Mouse (Mus musculus): ENCODE results near the gene Gm13694. TPM values are rescaled to one million over a fixed set of nuclear protein-coding genes. Genes with fewer than 3 reads are reported as not detected.
"Not testable (repeated sequence)": the region's sequence is repeated elsewhere in the genome, so short reads cannot be mapped to it uniquely, and the experiment has no call there.

The Gm13694 gene
- not detected in 2 replicates for polyA plus RNA-seq (2012; rRNA removed)

DNA sequence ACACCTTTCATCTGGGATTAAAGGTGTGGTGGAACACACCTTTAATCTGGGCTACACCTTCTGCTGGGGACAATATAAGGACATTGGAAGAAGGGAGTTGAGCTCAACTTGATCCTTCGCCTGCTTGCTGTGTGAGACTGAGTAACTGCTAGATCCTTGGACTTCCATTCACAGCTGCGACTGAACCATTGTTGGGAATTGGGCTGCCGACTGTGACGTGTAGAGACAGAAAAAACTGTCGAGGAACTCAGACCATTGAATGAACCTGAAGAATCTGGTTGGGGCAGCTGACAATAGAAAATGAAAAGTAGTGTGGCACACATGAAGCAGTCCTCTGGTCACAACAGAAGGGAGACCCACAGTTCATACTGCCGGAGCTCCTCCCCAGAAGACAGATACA lies at the start of gene Gm13694:
TSS of gene Gm13694 (plus strand) at position 301 of the 400 bp plus-strand sequence.
- DNase-seq; H3K27ac ChIP-seq (ENCODE audit: insufficient read depth, low read depth, low read length); H3K36me3 ChIP-seq (ENCODE audit: control insufficient read depth, insufficient read depth, low read length); H3K4me3 ChIP-seq (ENCODE audit: insufficient read depth, low read depth, low read length); H3K4me1 ChIP-seq (ENCODE audit: control insufficient read depth, insufficient read depth, low read length); H3K27me3 ChIP-seq (replicated peaks; ENCODE audit: control insufficient read depth, insufficient read depth, low read length): not testable (repeated sequence)
- no CpG with 5 or more reads among the region's 6 CpGs for WGBS

- Histone ChIP-seq H3K36me3 (ENCODE audit: control insufficient read depth, insufficient read depth, low read length) (no peaks in the 10 kb centered on the region), H3K4me1 (ENCODE audit: control insufficient read depth, insufficient read depth, low read length) (no peaks in the 10 kb centered on the region), H3K27me3 (replicated peaks; ENCODE audit: control insufficient read depth, insufficient read depth, low read length) (no peaks in the 10 kb centered on the region), H3K27ac (ENCODE audit: insufficient read depth, low read depth, low read length) (no peak overlapping the region), H3K4me3 (ENCODE audit: insufficient read depth, low read depth, low read length) (no peak overlapping the region)
- WGBS, result 35% methylated on average over 2 of the region's 2 CpGs
- TF ChIP-seq POLR2A (IDR thresholded peaks at IDR 0.05; ENCODE audit: low read depth, low read length), result no peak
- TF ChIP-seq CTCF (conservative IDR thresholded peaks at IDR 0.05; ENCODE audit: insufficient read depth, insufficient read length, low read depth, low read length), result no peak
- no peak for DNase-seq
These were observed 49.1 kb upstream of the Gm13694 start for GRCm38 (mm10) chr2:83929478-83930088.

- under 1% methylated on average over 20 of the region's 20 CpGs for WGBS
- no peak for TF ChIP-seq CTCF (conservative IDR thresholded peaks at IDR 0.05; ENCODE audit: insufficient read depth, insufficient read length, low read depth, low read length)
- H3K27ac ChIP-seq (ENCODE audit: insufficient read depth, low read depth, low read length), result no peak within 1 kb of the TSS
- peak; percentile 66 for DNase-seq
- no peaks in the 10 kb centered on the region for H3K36me3 ChIP-seq (ENCODE audit: control insufficient read depth, insufficient read depth, low read length)
- H3K4me3 ChIP-seq (ENCODE audit: insufficient read depth, low read depth, low read length), result no peak within 1 kb of the TSS
- no peaks in the 10 kb centered on the region for H3K27me3 ChIP-seq (replicated peaks; ENCODE audit: control insufficient read depth, insufficient read depth, low read length)
- no peaks in the 10 kb centered on the region for H3K4me1 ChIP-seq (ENCODE audit: control insufficient read depth, insufficient read depth, low read length)
These were observed 37.8 kb upstream of the Gm13694 start, which contains the start of gene Zswim2 for GRCm38 (mm10) chr2:83940931-83941361. Zswim2 (minus strand) TSS chr2:83941228.

- TF ChIP-seq POLR2A (IDR thresholded peaks at IDR 0.05; ENCODE audit: low read depth, low read length) (no peak), CTCF (conservative IDR thresholded peaks at IDR 0.05; ENCODE audit: insufficient read depth, insufficient read length, low read depth, low read length) (no peak)
- H3K4me3 ChIP-seq (ENCODE audit: insufficient read depth, low read depth, low read length), result no peak overlapping the region
- 37% methylated on average over 3 of the region's 3 CpGs for WGBS
These were observed 37.4 kb upstream of the Gm13694 start for GRCm38 (mm10) chr2:83941378-83941777.

GRCm38 (mm10) chr2:83941792-83942191 lies 36.9 kb upstream of the Gm13694 start:
- Histone ChIP-seq H3K27me3 (replicated peaks; ENCODE audit: control insufficient read depth, insufficient read depth, low read length) (no peaks in the 10 kb centered on the region), H3K4me3 (ENCODE audit: insufficient read depth, low read depth, low read length) (no peak overlapping the region), H3K4me1 (ENCODE audit: control insufficient read depth, insufficient read depth, low read length) (no peaks in the 10 kb centered on the region), H3K36me3 (ENCODE audit: control insufficient read depth, insufficient read depth, low read length) (no peaks in the 10 kb centered on the region), H3K27ac (ENCODE audit: insufficient read depth, low read depth, low read length) (no peak overlapping the region)
- no peak for TF ChIP-seq POLR2A (IDR thresholded peaks at IDR 0.05; ENCODE audit: low read depth, low read length)
- TF ChIP-seq CTCF (conservative IDR thresholded peaks at IDR 0.05; ENCODE audit: insufficient read depth, insufficient read length, low read depth, low read length), result no peak
- no peak for DNase-seq
- WGBS, result 66% methylated on average over 4 of the region's 4 CpGs

More at GRCm38 (mm10) chr2:83941378-83941777, 37.4 kb upstream of the Gm13694 start:
- H3K4me1 ChIP-seq (ENCODE audit: control insufficient read depth, insufficient read depth, low read length), result no peaks in the 10 kb centered on the region
- no peak for DNase-seq
- no peak overlapping the region for H3K27ac ChIP-seq (ENCODE audit: insufficient read depth, low read depth, low read length)
- no peaks in the 10 kb centered on the region for H3K36me3 ChIP-seq (ENCODE audit: control insufficient read depth, insufficient read depth, low read length)
- H3K27me3 ChIP-seq (replicated peaks; ENCODE audit: control insufficient read depth, insufficient read depth, low read length), result no peaks in the 10 kb centered on the region

DNA sequence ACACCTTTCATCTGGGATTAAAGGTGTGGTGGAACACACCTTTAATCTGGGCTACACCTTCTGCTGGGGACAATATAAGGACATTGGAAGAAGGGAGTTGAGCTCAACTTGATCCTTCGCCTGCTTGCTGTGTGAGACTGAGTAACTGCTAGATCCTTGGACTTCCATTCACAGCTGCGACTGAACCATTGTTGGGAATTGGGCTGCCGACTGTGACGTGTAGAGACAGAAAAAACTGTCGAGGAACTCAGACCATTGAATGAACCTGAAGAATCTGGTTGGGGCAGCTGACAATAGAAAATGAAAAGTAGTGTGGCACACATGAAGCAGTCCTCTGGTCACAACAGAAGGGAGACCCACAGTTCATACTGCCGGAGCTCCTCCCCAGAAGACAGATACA lies 23.3 kb upstream of the Gm13694 start, which contains the start of gene Gm13698:
TSS of gene Gm13698 (plus strand) at position 301 of the 400 bp plus-strand sequence.
- DNase-seq; H3K36me3 ChIP-seq (ENCODE audit: control insufficient read depth, insufficient read depth, low read length): not testable (repeated sequence)
- WGBS, result no CpG with 5 or more reads among the region's 6 CpGs

GRCm38 (mm10) chr2:83961203-83961602 lies 17.5 kb upstream of the Gm13694 start, which contains the start of gene Gm13693:
Gm13693 (plus strand) TSS chr2:83961503.
- not testable (repeated sequence) for H3K36me3 ChIP-seq (ENCODE audit: control insufficient read depth, insufficient read depth, low read length); DNase-seq; H3K4me3 ChIP-seq (ENCODE audit: insufficient read depth, low read depth, low read length); H3K27ac ChIP-seq (ENCODE audit: insufficient read depth, low read depth, low read length); H3K27me3 ChIP-seq (replicated peaks; ENCODE audit: control insufficient read depth, insufficient read depth, low read length); H3K4me1 ChIP-seq (ENCODE audit: control insufficient read depth, insufficient read depth, low read length)
- no CpG with 5 or more reads among the region's 6 CpGs for WGBS

More for the DNA sequence above, 23.3 kb upstream of the Gm13694 start, which contains the start of gene Gm13698:
- not testable (repeated sequence) for H3K27me3 ChIP-seq (replicated peaks; ENCODE audit: control insufficient read depth, insufficient read depth, low read length); H3K27ac ChIP-seq (ENCODE audit: insufficient read depth, low read depth, low read length); H3K4me3 ChIP-seq (ENCODE audit: insufficient read depth, low read depth, low read length); H3K4me1 ChIP-seq (ENCODE audit: control insufficient read depth, insufficient read depth, low read length)

GRCm38 (mm10) chr2:83967013-83967412 lies 11.7 kb upstream of the Gm13694 start, which contains the start of gene Gm13695:
Gm13695 (plus strand) TSS chr2:83967313.
- not testable (repeated sequence) for H3K4me3 ChIP-seq (ENCODE audit: insufficient read depth, low read depth, low read length); H3K27me3 ChIP-seq (replicated peaks; ENCODE audit: control insufficient read depth, insufficient read depth, low read length); H3K36me3 ChIP-seq (ENCODE audit: control insufficient read depth, insufficient read depth, low read length); H3K27ac ChIP-seq (ENCODE audit: insufficient read depth, low read depth, low read length); DNase-seq; H3K4me1 ChIP-seq (ENCODE audit: control insufficient read depth, insufficient read depth, low read length)
- no CpG with 5 or more reads among the region's 6 CpGs for WGBS

DNA sequence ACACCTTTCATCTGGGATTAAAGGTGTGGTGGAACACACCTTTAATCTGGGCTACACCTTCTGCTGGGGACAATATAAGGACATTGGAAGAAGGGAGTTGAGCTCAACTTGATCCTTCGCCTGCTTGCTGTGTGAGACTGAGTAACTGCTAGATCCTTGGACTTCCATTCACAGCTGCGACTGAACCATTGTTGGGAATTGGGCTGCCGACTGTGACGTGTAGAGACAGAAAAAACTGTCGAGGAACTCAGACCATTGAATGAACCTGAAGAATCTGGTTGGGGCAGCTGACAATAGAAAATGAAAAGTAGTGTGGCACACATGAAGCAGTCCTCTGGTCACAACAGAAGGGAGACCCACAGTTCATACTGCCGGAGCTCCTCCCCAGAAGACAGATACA lies 5.9 kb upstream of the Gm13694 start, which contains the start of gene Gm13696:
TSS of gene Gm13696 (plus strand) at position 301 of the 400 bp plus-strand sequence.
- H3K27ac ChIP-seq (ENCODE audit: insufficient read depth, low read depth, low read length); DNase-seq; H3K4me3 ChIP-seq (ENCODE audit: insufficient read depth, low read depth, low read length); H3K36me3 ChIP-seq (ENCODE audit: control insufficient read depth, insufficient read depth, low read length); H3K27me3 ChIP-seq (replicated peaks; ENCODE audit: control insufficient read depth, insufficient read depth, low read length); H3K4me1 ChIP-seq (ENCODE audit: control insufficient read depth, insufficient read depth, low read length): not testable (repeated sequence)
- no CpG with 5 or more reads among the region's 6 CpGs for WGBS

DNA sequence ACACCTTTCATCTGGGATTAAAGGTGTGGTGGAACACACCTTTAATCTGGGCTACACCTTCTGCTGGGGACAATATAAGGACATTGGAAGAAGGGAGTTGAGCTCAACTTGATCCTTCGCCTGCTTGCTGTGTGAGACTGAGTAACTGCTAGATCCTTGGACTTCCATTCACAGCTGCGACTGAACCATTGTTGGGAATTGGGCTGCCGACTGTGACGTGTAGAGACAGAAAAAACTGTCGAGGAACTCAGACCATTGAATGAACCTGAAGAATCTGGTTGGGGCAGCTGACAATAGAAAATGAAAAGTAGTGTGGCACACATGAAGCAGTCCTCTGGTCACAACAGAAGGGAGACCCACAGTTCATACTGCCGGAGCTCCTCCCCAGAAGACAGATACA lies 5.7 kb downstream of the Gm13694 start, which contains the start of gene Gm13697:
TSS of gene Gm13697 (plus strand) at position 301 of the 400 bp plus-strand sequence.
- DNase-seq; H3K4me3 ChIP-seq (ENCODE audit: insufficient read depth, low read depth, low read length); H3K27me3 ChIP-seq (replicated peaks; ENCODE audit: control insufficient read depth, insufficient read depth, low read length); H3K27ac ChIP-seq (ENCODE audit: insufficient read depth, low read depth, low read length); H3K4me1 ChIP-seq (ENCODE audit: control insufficient read depth, insufficient read depth, low read length); H3K36me3 ChIP-seq (ENCODE audit: control insufficient read depth, insufficient read depth, low read length): not testable (repeated sequence)
- no CpG with 5 or more reads among the region's 6 CpGs for WGBS

Measured in kidney, adult 2 months (tissue).